In the genomic region with DNA sequence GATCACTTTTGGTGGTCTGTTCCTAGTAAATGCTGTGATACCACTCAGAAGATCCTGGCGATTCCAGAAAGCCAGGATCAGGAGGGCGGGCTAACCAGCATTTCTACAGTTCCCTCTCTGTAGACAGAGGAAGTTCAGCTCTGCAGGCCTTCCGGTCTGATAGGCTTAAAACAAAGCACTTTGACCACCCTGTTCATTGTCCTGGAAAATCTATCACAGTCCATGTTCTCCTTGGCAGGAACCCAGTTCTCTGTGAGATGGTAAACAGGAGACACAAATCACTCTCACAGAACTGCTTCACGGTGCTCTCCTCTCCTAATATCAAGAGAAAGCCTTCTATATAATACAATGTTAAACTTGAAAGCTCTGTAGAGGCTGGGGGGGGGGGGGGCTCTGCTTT, we compare ENCODE assay signal across 9 mouse cellular contexts. TPM values are rescaled to one million over a fixed set of nuclear protein-coding genes. Genes with fewer than 3 reads are reported as not detected.
DNase-seq lines count a peak whose midpoint lies in the region; ATAC-seq and TF ChIP-seq lines count a peak whose summit lies in the region.
"Had no signal": no experiment of that assay in that cellular context is flagged by ENCODE, and none has a peak within 500 bp of the region (broad histone marks: within the 10 kb centered on the region; RNA-seq: fewer than 3 reads in every experiment).

No protein-coding gene starts in this region.

- TF ChIP-seq CTCF in liver, postnatal 0 days (IDR thresholded peaks at IDR 0.05; ENCODE audit: low read depth) = no peak

- intact Hi-C loops in heart, postnatal 25 days (cut with DNase I) = no loop called here

- 77% methylated on average over 4 of the region's 4 CpGs for WGBS in embryonic facial prominence, embryonic 13.5 days
- WGBS in embryonic facial prominence, embryonic 10.5 days = 78% methylated on average over 4 of the region's 4 CpGs
- 36% methylated on average over 4 of the region's 4 CpGs for WGBS in liver, postnatal 0 days (ENCODE audit: insufficient replicate concordance)
- WGBS in forebrain, embryonic 11.5 days = 69% methylated on average over 4 of the region's 4 CpGs

- no peak overlapping the region for H3K4me3 ChIP-seq in embryonic facial prominence, embryonic 13.5 days
- H3K4me3 ChIP-seq in embryonic facial prominence, embryonic 10.5 days = no peak overlapping the region
- H3K4me3 ChIP-seq in liver, postnatal 0 days (ENCODE audit: low read depth, low read length) = no peak overlapping the region
- H3K4me3 ChIP-seq in forebrain, embryonic 11.5 days (ENCODE audit: low read depth, low read length) = no peak overlapping the region

- 0 out of 2 replicates have a peak, but pooled peaks have one; percentile 26 for TF ChIP-seq EP300 in liver, postnatal 0 days (IDR thresholded peaks at IDR 0.05; ENCODE audit: low read depth)

- DNase-seq in embryonic facial prominence, embryonic 10.5 days (ENCODE audit: low spot score) = no peak
- DNase-seq in brain, adult 2 months (ENCODE audit: low read depth, low spot score) = peak; percentile 39
- DNase-seq in heart, postnatal 25 days (ENCODE audit: low spot score) = peak; percentile 27
- peak; percentile 33 for DNase-seq in liver, postnatal 0 days
- no peak for DNase-seq in right cerebral cortex, postnatal 14 days
- DNase-seq in forebrain, embryonic 11.5 days (ENCODE audit: low spot score) = no peak
- DNase-seq in T-cell, adult 2 months (ENCODE audit: low spot score) = no peak
- DNase-seq: cerebellum, postnatal 25 days had no signal

- no peaks in the 10 kb centered on the region for H3K27me3 ChIP-seq in embryonic facial prominence, embryonic 13.5 days
- H3K27me3 ChIP-seq in embryonic facial prominence, embryonic 10.5 days (replicated peaks; ENCODE audit: low read depth, poor library complexity, severe bottlenecking) = no peaks in the 10 kb centered on the region
- no peaks in the 10 kb centered on the region for H3K27me3 ChIP-seq in liver, postnatal 0 days (ENCODE audit: insufficient read depth, low read length)
- no peaks in the 10 kb centered on the region for H3K27me3 ChIP-seq in forebrain, embryonic 11.5 days (ENCODE audit: control insufficient read depth, insufficient read depth, low read length)

- H3K9ac ChIP-seq in embryonic facial prominence, embryonic 13.5 days = no peak overlapping the region
- H3K9ac ChIP-seq in liver, postnatal 0 days (replicated peaks) = no peak overlapping the region
- no peak overlapping the region for H3K9ac ChIP-seq in forebrain, embryonic 11.5 days (ENCODE audit: low read length)

- 0 out of 2 replicates have a peak overlapping the region, but pooled peaks have one; percentile 7 for H3K27ac ChIP-seq in embryonic facial prominence, embryonic 13.5 days
- H3K27ac ChIP-seq in embryonic facial prominence, embryonic 10.5 days (replicated peaks) = no peak overlapping the region
- H3K27ac ChIP-seq in liver, postnatal 0 days (ENCODE audit: low read depth) = peak overlapping the region; percentile 72
- no peak overlapping the region for H3K27ac ChIP-seq in forebrain, embryonic 11.5 days (ENCODE audit: low read depth, low read length)

- H3K9me3 ChIP-seq in embryonic facial prominence, embryonic 13.5 days = no peaks in the 10 kb centered on the region
- no peaks in the 10 kb centered on the region for H3K9me3 ChIP-seq in embryonic facial prominence, embryonic 10.5 days
- H3K9me3 ChIP-seq in liver, postnatal 0 days (ENCODE audit: low read length) = no peaks in the 10 kb centered on the region
- H3K9me3 ChIP-seq in forebrain, embryonic 11.5 days (ENCODE audit: control insufficient read depth, low read length) = no peaks in the 10 kb centered on the region

- H3K4me1 ChIP-seq in embryonic facial prominence, embryonic 13.5 days = no peaks in the 10 kb centered on the region
- H3K4me1 ChIP-seq in embryonic facial prominence, embryonic 10.5 days = no peaks in the 10 kb centered on the region
- peaks cover 9% of the 10 kb centered on the region for H3K4me1 ChIP-seq in liver, postnatal 0 days (ENCODE audit: insufficient read depth)
- H3K4me1 ChIP-seq in forebrain, embryonic 11.5 days (replicated peaks; ENCODE audit: control insufficient read depth, insufficient read depth, low read length) = no peaks in the 10 kb centered on the region

- no peak overlapping the region for H3K4me2 ChIP-seq in embryonic facial prominence, embryonic 13.5 days
- no peak overlapping the region for H3K4me2 ChIP-seq in liver, postnatal 0 days (ENCODE audit: low read depth, low read length)
- no peak overlapping the region for H3K4me2 ChIP-seq in forebrain, embryonic 11.5 days (ENCODE audit: low read depth, low read length, severe bottlenecking)

- no peak for ATAC-seq in embryonic facial prominence, embryonic 13.5 days (ENCODE audit: insufficient number of reproducible peaks, insufficient read depth, low FRiP score, low TSS enrichment, low read depth)
- peak; percentile 75 for ATAC-seq in liver, postnatal 0 days
- ATAC-seq in forebrain, embryonic 11.5 days (replicated peaks; ENCODE audit: low FRiP score) = no peak

- no peaks in the 10 kb centered on the region for H3K36me3 ChIP-seq in embryonic facial prominence, embryonic 13.5 days
- H3K36me3 ChIP-seq in embryonic facial prominence, embryonic 10.5 days (replicated peaks) = no peaks in the 10 kb centered on the region
- no peaks in the 10 kb centered on the region for H3K36me3 ChIP-seq in liver, postnatal 0 days (replicated peaks; ENCODE audit: insufficient read depth, low read length)
- no peaks in the 10 kb centered on the region for H3K36me3 ChIP-seq in forebrain, embryonic 11.5 days (ENCODE audit: control insufficient read depth, insufficient read depth, low read length)

RNA-seq across cellular contexts. Expression of a gene that starts 10.3 kb away (rescaled TPM):
- 78.6 and 82.2 TPM in 2 replicates for polyA plus RNA-seq in embryonic facial prominence, embryonic 13.5 days (2015; fragmentation: Nextera tagmentation; extraction: Ambion mirVana)
- polyA plus RNA-seq in embryonic facial prominence, embryonic 10.5 days (2016; fragmentation: Nextera tagmentation; extraction: Ambion mirVana) = 48.6 and 50.3 TPM in 2 replicates
- 10 to 100 TPM; 85.3 to 86.1 TPM for total RNA-seq in heart, postnatal 25 days (2021)
- polyA plus RNA-seq in liver, postnatal 0 days (2015; fragmentation: Nextera tagmentation; extraction: Ambion mirVana) = 53.8 and 53.9 TPM in 2 replicates
- 49.4 and 53.3 TPM in 2 replicates for polyA plus RNA-seq in forebrain, embryonic 11.5 days (2014; fragmentation: Nextera tagmentation; extraction: Ambion mirVana)

Comparison
In these comparisons a context has a peak if more than half of its experiments do, and no peak if none do; other contexts are left out.
1. H3K27ac ChIP-seq: peak in embryonic facial prominence, embryonic 13.5 days (single experiment) and liver, postnatal 0 days (single experiment); none in embryonic facial prominence, embryonic 10.5 days (single experiment) and forebrain, embryonic 11.5 days (single experiment).
2. DNase-seq: peak in brain, adult 2 months (single experiment), heart, postnatal 25 days (single experiment) and liver, postnatal 0 days (single experiment); none in embryonic facial prominence, embryonic 10.5 days (single experiment), right cerebral cortex, postnatal 14 days (single experiment), forebrain, embryonic 11.5 days (single experiment) and T-cell, adult 2 months (single experiment).